In the genomic region with DNA sequence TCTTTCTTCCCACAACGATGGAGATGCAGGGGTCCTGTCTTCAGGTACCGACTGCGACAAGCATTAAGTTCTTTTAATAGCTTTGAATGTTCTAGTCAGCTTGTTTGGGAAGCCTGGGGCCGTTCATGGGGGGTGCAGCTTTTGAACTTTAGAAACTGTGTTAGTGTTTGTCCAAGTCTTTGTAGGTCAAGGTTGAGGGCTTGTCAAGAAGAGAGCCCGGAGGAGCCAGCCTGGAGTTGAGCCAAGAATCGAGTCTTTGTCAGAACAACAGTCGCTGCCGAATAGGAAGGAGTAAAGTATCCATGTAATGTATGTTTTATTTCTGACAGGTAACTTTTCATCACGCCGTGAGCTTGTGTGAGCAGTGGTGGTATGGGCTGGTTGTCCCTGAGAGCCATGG, we compare ENCODE assay signal across 14 mouse cellular contexts.
DNase-seq lines count a peak whose midpoint lies in the region; ATAC-seq lines count a peak whose summit lies in the region.
"Had no signal": no experiment of that assay in that cellular context is flagged by ENCODE, and none has a peak within 500 bp of the region (broad histone marks: within the 10 kb centered on the region; RNA-seq: fewer than 3 reads in every experiment).

No protein-coding gene starts in this region.

- no peaks in the 10 kb centered on the region for H3K9me3 ChIP-seq in heart, embryonic 11.5 days (replicated peaks; ENCODE audit: control insufficient read depth, low read length)
- H3K9me3 ChIP-seq: forebrain, embryonic 13.5 days had no signal

- no peak overlapping the region for H3K9ac ChIP-seq in heart, embryonic 11.5 days (ENCODE audit: low read depth, low read length)
- H3K9ac ChIP-seq: forebrain, embryonic 13.5 days had no signal

- no peaks in the 10 kb centered on the region for H3K4me1 ChIP-seq in heart, embryonic 11.5 days (ENCODE audit: control insufficient read depth, insufficient read depth, low read length)

- H3K4me2 ChIP-seq in heart, embryonic 11.5 days = no peak overlapping the region
- H3K4me2 ChIP-seq: forebrain, embryonic 13.5 days had no signal

- H3K27me3 ChIP-seq in heart, embryonic 11.5 days (ENCODE audit: control insufficient read depth, insufficient read depth, low read length) = no peaks in the 10 kb centered on the region
- H3K27me3 ChIP-seq: forebrain, embryonic 13.5 days had no signal

- H3K36me3 ChIP-seq in heart, embryonic 11.5 days (ENCODE audit: control insufficient read depth, insufficient read depth, low read length) = no peaks in the 10 kb centered on the region

- peak; percentile 38 for DNase-seq in heart, postnatal 4 days
- peak; percentile 46 for DNase-seq in lung, postnatal 10 days
- no peak for DNase-seq in lung, postnatal 25 days (ENCODE audit: low spot score)
- DNase-seq in adrenal gland, postnatal 4 days (ENCODE audit: low spot score in 2 of 2) = peak; percentile 36 to 63
- peak; percentile 29 for DNase-seq in ovary, postnatal 36 days (ENCODE audit: low spot score)
- no peak for DNase-seq in layer of hippocampus, adult 11-12 months (ENCODE audit: low spot score)
- no peak for DNase-seq in left cerebral cortex, adult 11 months (ENCODE audit: low spot score)
- DNase-seq: gastrocnemius, postnatal 25 days; kidney, adult 18-20 months; layer of hippocampus, postnatal 36 days; right cerebral cortex, adult 18-20 months; thymus, postnatal 25 days had no signal

- H3K4me3 ChIP-seq in heart, embryonic 11.5 days (ENCODE audit: low read depth, low read length) = no peak overlapping the region
- H3K4me3 ChIP-seq: forebrain, embryonic 13.5 days had no signal

- ATAC-seq in heart, embryonic 11.5 days (replicated peaks; ENCODE audit: insufficient number of reproducible peaks, low FRiP score, low TSS enrichment) = no peak
- ATAC-seq: forebrain, embryonic 13.5 days had no signal

- WGBS in heart, embryonic 11.5 days (ENCODE audit: insufficient replicate concordance) = 72% methylated on average over 10 of the region's 10 CpGs

- no peak overlapping the region for H3K27ac ChIP-seq in heart, embryonic 11.5 days (ENCODE audit: low read depth, low read length)
- H3K27ac ChIP-seq: forebrain, embryonic 13.5 days had no signal

Comparison
In these comparisons a context has a peak if more than half of its experiments do, and no peak if none do; other contexts are left out.
1. DNase-seq: peak in heart, postnatal 4 days (single experiment), lung, postnatal 10 days (single experiment), adrenal gland, postnatal 4 days (2 of 2) and ovary, postnatal 36 days (single experiment); none in lung, postnatal 25 days (single experiment), layer of hippocampus, adult 11-12 months (single experiment) and left cerebral cortex, adult 11 months (single experiment).